Mouse (Mus musculus) cortical plate, adult 2 months (tissue): ENCODE measurements around the gene Mrpl24.

Experiments used
- CTCF ChIP-seq: fragments of 200-500 bp; IDR thresholded peaks from 2 replicates; pipeline ENCODE4 v1.5.1; 2011; ENCODE audit warnings: mild to moderate bottlenecking, control low read depth, low read length; ENCODE audit not compliant: insufficient read depth; ENCODE audit errors: extremely low read depth
- POLR2A ChIP-seq: fragments of 200-500 bp; IDR thresholded peaks from 2 replicates; pipeline ENCODE4 v1.6.1; 2011; ENCODE audit warnings: mild to moderate bottlenecking, low read length, control low read depth; ENCODE audit not compliant: insufficient read depth; ENCODE audit errors: extremely low read depth

- TF ChIP-seq CTCF, result no peak
- TF ChIP-seq POLR2A, result no peak
These were observed 32.9 kb upstream of the Mrpl24 start for GRCm38 (mm10) chr3:87886416-87886815.
